ENCODE assay signal across 19 mouse cellular contexts in the genomic region with DNA sequence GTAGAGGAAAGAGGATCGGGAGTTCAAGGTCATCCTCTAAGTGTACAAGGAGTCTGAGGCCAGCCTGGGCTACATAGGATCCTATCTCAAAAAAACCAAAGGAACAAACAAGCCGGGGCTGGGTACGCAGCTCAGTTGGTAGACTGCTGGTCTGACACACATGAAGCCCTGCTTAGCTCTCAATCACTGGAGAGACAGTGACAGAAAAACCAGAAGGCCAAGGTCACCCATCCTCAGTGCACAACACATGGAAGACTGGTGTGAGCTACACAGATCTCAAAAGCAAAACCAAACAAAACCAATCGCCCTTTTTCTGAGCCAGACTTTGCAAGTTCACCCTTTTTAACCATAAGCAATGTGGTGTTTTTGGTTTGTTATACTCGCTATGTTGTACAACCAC. TPM values are rescaled to one million over a fixed set of nuclear protein-coding genes. Genes with fewer than 3 reads are reported as not detected.
DNase-seq lines count a peak whose midpoint lies in the region; ATAC-seq and TF ChIP-seq lines count a peak whose summit lies in the region.
"Had no signal": no experiment of that assay in that cellular context is flagged by ENCODE, and none has a peak within 500 bp of the region (broad histone marks: within the 10 kb centered on the region; RNA-seq: fewer than 3 reads in every experiment).

No protein-coding gene starts in this region.

- H3K27ac ChIP-seq in kidney, embryonic 16.5 days (ENCODE audit: low read length) = 0 out of 2 replicates have a peak overlapping the region, but pooled peaks have one; percentile 2
- no peak overlapping the region for H3K27ac ChIP-seq in intestine, postnatal 0 days (ENCODE audit: low read depth, low read length)
- H3K27ac ChIP-seq in stomach, embryonic 15.5 days = peak overlapping the region; percentile 13; the same call in 1 of the 2 replicates
- H3K27ac ChIP-seq: heart, adult 2 months; layer of hippocampus, adult 2 months; limb, embryonic 12.5 days had no signal

- 82% methylated on average over 5 of the region's 5 CpGs for WGBS in kidney, embryonic 16.5 days
- 53% methylated on average over 5 of the region's 5 CpGs for WGBS in intestine, postnatal 0 days
- 74% methylated on average over 5 of the region's 5 CpGs for WGBS in stomach, embryonic 15.5 days

- DNase-seq in adrenal gland, adult 2 months = peak; percentile 64
- DNase-seq in adrenal gland, adult 18-20 months (ENCODE audit: low spot score in 2 of 2) = no peak
- no peak for DNase-seq in kidney, adult 8-10 months
- no peak for DNase-seq in layer of hippocampus, adult 9-11 months
- DNase-seq in ovary, postnatal 14 days (ENCODE audit: low spot score) = no peak
- DNase-seq: adrenal gland, postnatal 25 days; cerebellum, adult 9-10 months; gastrocnemius, postnatal 10 days; heart, adult 2 months; right cerebral cortex, postnatal 25 days; thymus, postnatal 25 days had no signal

- no peak for ATAC-seq in kidney, embryonic 16.5 days (ENCODE audit: low FRiP score, low TSS enrichment)
- ATAC-seq in intestine, postnatal 0 days = no peak
- no peak for ATAC-seq in stomach, embryonic 15.5 days (ENCODE audit: insufficient read depth, low FRiP score, low read depth)
- ATAC-seq: CD4-positive, CD25-positive, alpha-beta regulatory T cell, adult 4 months; hindbrain, embryonic 16.5 days; lung, postnatal 0 days had no signal

- H3K9me3 ChIP-seq in kidney, embryonic 16.5 days (ENCODE audit: low read length) = no peaks in the 10 kb centered on the region
- H3K9me3 ChIP-seq in intestine, postnatal 0 days (ENCODE audit: control insufficient read depth) = no peaks in the 10 kb centered on the region
- H3K9me3 ChIP-seq in stomach, embryonic 15.5 days = no peaks in the 10 kb centered on the region
- H3K9me3 ChIP-seq: limb, embryonic 12.5 days had no signal

- no peaks in the 10 kb centered on the region for H3K27me3 ChIP-seq in kidney, embryonic 16.5 days (ENCODE audit: insufficient read depth, low read length)
- H3K27me3 ChIP-seq in intestine, postnatal 0 days (replicated peaks; ENCODE audit: control insufficient read depth, insufficient read depth, low read length) = no peaks in the 10 kb centered on the region
- H3K27me3 ChIP-seq in stomach, embryonic 15.5 days (replicated peaks) = no peaks in the 10 kb centered on the region
- H3K27me3 ChIP-seq: limb, embryonic 12.5 days had no signal

- no peak overlapping the region for H3K9ac ChIP-seq in kidney, embryonic 16.5 days (replicated peaks; ENCODE audit: low read length)
- no peak overlapping the region for H3K9ac ChIP-seq in intestine, postnatal 0 days (ENCODE audit: low read depth, low read length)
- no peak overlapping the region for H3K9ac ChIP-seq in stomach, embryonic 15.5 days
- H3K9ac ChIP-seq: limb, embryonic 12.5 days had no signal

- no peak for TF ChIP-seq CTCF in intestine, postnatal 0 days (IDR thresholded peaks at IDR 0.05; ENCODE audit: low read depth)

- H3K4me2 ChIP-seq in kidney, embryonic 16.5 days (replicated peaks; ENCODE audit: low read depth, low read length) = no peak overlapping the region
- H3K4me2 ChIP-seq in intestine, postnatal 0 days (replicated peaks; ENCODE audit: low read depth) = 0 out of 2 replicates have a peak overlapping the region, but pooled peaks have one; percentile 0
- H3K4me2 ChIP-seq in stomach, embryonic 15.5 days = no peak overlapping the region
- H3K4me2 ChIP-seq: limb, embryonic 12.5 days had no signal

- H3K4me1 ChIP-seq in kidney, embryonic 16.5 days (ENCODE audit: insufficient read depth, low read length) = peaks cover 61% of the 10 kb centered on the region
- peaks cover 15% of the 10 kb centered on the region; the same call in 1 of the 2 replicates for H3K4me1 ChIP-seq in intestine, postnatal 0 days (replicated peaks; ENCODE audit: control insufficient read depth, insufficient read depth, low read length)
- peaks cover 36% of the 10 kb centered on the region for H3K4me1 ChIP-seq in stomach, embryonic 15.5 days

- no peaks in the 10 kb centered on the region for H3K36me3 ChIP-seq in kidney, embryonic 16.5 days (ENCODE audit: insufficient read depth, low read length)
- H3K36me3 ChIP-seq in intestine, postnatal 0 days (ENCODE audit: control insufficient read depth, insufficient read depth) = no peaks in the 10 kb centered on the region
- H3K36me3 ChIP-seq in stomach, embryonic 15.5 days = no peaks in the 10 kb centered on the region
- H3K36me3 ChIP-seq: limb, embryonic 12.5 days had no signal

- H3K4me3 ChIP-seq in kidney, embryonic 16.5 days (ENCODE audit: low read length) = no peak overlapping the region
- no peak overlapping the region for H3K4me3 ChIP-seq in intestine, postnatal 0 days (ENCODE audit: low read depth, low read length)
- H3K4me3 ChIP-seq in stomach, embryonic 15.5 days (replicated peaks) = no peak overlapping the region
- H3K4me3 ChIP-seq: heart, adult 2 months; layer of hippocampus, adult 2 months; limb, embryonic 12.5 days had no signal

RNA-seq across cellular contexts. Expression of gene Iqgap1, which starts 41.9 kb away (rescaled TPM):
- 10 to 100 TPM; 84.8 to 88.4 TPM for total RNA-seq in adrenal gland, adult 2 months (2021)
- 15.7 and 19.1 TPM in 2 replicates for polyA plus RNA-seq in adrenal gland, adult 2 months (2012; rRNA removed)
- 10 to 100 TPM; 73.6 to 79.1 TPM for total RNA-seq in adrenal gland, adult 18-20 months (2021)
- 97.7 and 101 TPM in 2 replicates for polyA plus RNA-seq in kidney, embryonic 16.5 days (2015; fragmentation: Nextera tagmentation; extraction: Ambion mirVana)
- polyA plus RNA-seq in intestine, postnatal 0 days (2015; fragmentation: Nextera tagmentation; extraction: Ambion mirVana) = 32.3 and 34.1 TPM in 2 replicates
- polyA plus RNA-seq in stomach, embryonic 15.5 days (2015; fragmentation: Nextera tagmentation; extraction: Ambion mirVana) = 84.2 TPM in 2 replicates
